Mouse (Mus musculus) ES-Bruce4 (cell line): ENCODE measurements at regions not wholly inside any gene's neighbourhood (a gene's known extent, or its start where the extent isn't known, plus 50 kb on each side); places are given as distances from the start of the nearest gene placed in this dataset.

Experiments used
- CTCF ChIP-seq: IDR thresholded peaks from one replicate; pipeline ENCODE4 v1.8.1; 2011; ENCODE audit warnings: low read depth, low read length
- EP300 ChIP-seq: IDR thresholded peaks from 2 replicates; pipeline ENCODE4 v1.6.1; 2011; ENCODE audit warnings: low read depth, low read length; ENCODE audit not compliant: insufficient read depth
- POLR2A ChIP-seq: IDR thresholded peaks from one replicate; pipeline ENCODE4 v1.8.1; 2011; ENCODE audit warnings: low read length; ENCODE audit not compliant: insufficient read depth

DNA sequence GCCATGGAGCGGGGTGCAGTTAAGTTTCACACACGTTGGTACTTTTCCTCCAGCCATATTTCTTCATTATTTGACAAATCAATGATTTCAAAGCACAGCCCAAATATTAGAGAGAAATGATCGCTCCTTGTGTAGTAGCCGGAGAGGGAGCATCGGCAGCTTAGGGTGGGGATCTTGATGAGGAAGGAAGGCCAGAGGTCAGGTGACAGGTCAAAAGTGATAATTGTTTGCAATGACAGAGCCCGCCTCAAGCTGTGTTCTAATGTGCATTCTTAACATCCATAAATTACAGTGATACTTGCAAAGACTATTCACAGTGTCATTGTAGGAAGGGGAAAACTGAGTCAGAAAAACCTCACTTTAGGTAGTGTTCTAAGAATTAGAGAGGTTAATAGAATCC is 75.1 kb upstream of the Slc38a2 start:
- TF ChIP-seq CTCF (no peak), EP300 (no peak), POLR2A (no peak)
